ENCODE assay signal across 8 mouse cellular contexts in genomic region chr13:98030959-98031641, GRCm38 (mm10).
DNase-seq lines count a peak whose midpoint lies in the region; ATAC-seq lines count a peak whose summit lies in the region.

No protein-coding gene starts in this region.

- no peak overlapping the region for H3K9ac ChIP-seq in hindbrain, embryonic 15.5 days

- no peaks in the 10 kb centered on the region for H3K27me3 ChIP-seq in hindbrain, embryonic 15.5 days

- no peak overlapping the region for H3K27ac ChIP-seq in hindbrain, embryonic 15.5 days (replicated peaks)

- H3K4me1 ChIP-seq in hindbrain, embryonic 15.5 days (replicated peaks), result peaks cover 21% of the 10 kb centered on the region

- peak; percentile 71 for ATAC-seq in hindbrain, embryonic 15.5 days (ENCODE audit: low FRiP score, low read depth)

- peak; percentile 63 for DNase-seq in T-cell, adult 2 months (ENCODE audit: low spot score)
- peak; percentile 91 for DNase-seq in cerebellum, postnatal 14 days
- DNase-seq in frontal cortex, postnatal 36 days (ENCODE audit: low spot score in 2 of 2), result peak; percentile 81 to 93
- peak; percentile 71 to 84 for DNase-seq in layer of hippocampus, postnatal 36 days
- DNase-seq in lung, postnatal 25 days (ENCODE audit: low spot score), result peak; percentile 87
- DNase-seq in retina, embryonic 14.5 days (ENCODE audit: low spot score), result peak; percentile 95
- DNase-seq in urinary bladder, postnatal 10 days (ENCODE audit: low spot score), result peak; percentile 36

- 13% methylated on average over 16 of the region's 16 CpGs for WGBS in hindbrain, embryonic 15.5 days

- H3K4me2 ChIP-seq in hindbrain, embryonic 15.5 days, result peak overlapping the region; percentile 50

- H3K36me3 ChIP-seq in hindbrain, embryonic 15.5 days, result no peaks in the 10 kb centered on the region

- H3K4me3 ChIP-seq in hindbrain, embryonic 15.5 days, result 0 out of 2 replicates have a peak overlapping the region, but pooled peaks have one; percentile 17

- H3K9me3 ChIP-seq in hindbrain, embryonic 15.5 days, result no peaks in the 10 kb centered on the region

Comparison
In these comparisons a context has a peak if more than half of its experiments do, and no peak if none do; other contexts are left out.
1. DNase-seq: peak in every context shown above with its lines; median percentile 95 in retina, embryonic 14.5 days; 91 in cerebellum, postnatal 14 days; 87 in frontal cortex, postnatal 36 days; 87 in lung, postnatal 25 days; 78 in layer of hippocampus, postnatal 36 days; 63 in T-cell, adult 2 months; 36 in urinary bladder, postnatal 10 days.